Mouse (Mus musculus) liver, embryonic 11.5 days (tissue): ENCODE data around the gene Cyp2u1. TPM values are rescaled to one million over a fixed set of nuclear protein-coding genes. Genes with fewer than 3 reads are reported as not detected.
A peak's percentile ranks its signal among the peaks of the same experiment; 100 is the strongest.

Experiments
- ATAC-seq: fragments of 200-750 bp; cut with Nextera tagmentation; replicated peaks from 2 replicates; pipeline ENCODE4 v1.8.0; 2017; ENCODE audit warnings: moderate number of reproducible peaks, mild to moderate bottlenecking, moderate TSS enrichment, moderate library complexity; ENCODE audit not compliant: low FRiP score
- DNase-seq: peaks from one replicate; pipeline ENCODE4 v3.0.0-alpha.2; 2017; ENCODE audit warnings: low spot score
- H3K27ac ChIP-seq: fragments of 300-500 bp; sonication (generic); 2 replicates; pipeline ENCODE4 v1.5.1; 2014; ENCODE audit warnings: mild to moderate bottlenecking, low read depth, low read length, control low read depth
- H3K27me3 ChIP-seq: fragments of 300-500 bp; sonication (generic); replicated peaks from 2 replicates; pipeline ENCODE4 v1.6.1; 2014; ENCODE audit warnings: low read length, mixed read lengths; ENCODE audit not compliant: control insufficient read depth, insufficient read depth
- H3K36me3 ChIP-seq: fragments of 300-500 bp; sonication (generic); 2 replicates; pipeline ENCODE4 v1.6.1; 2014; ENCODE audit warnings: mild to moderate bottlenecking, low read length, moderate library complexity, mixed read lengths; ENCODE audit not compliant: control insufficient read depth, insufficient read depth
- H3K4me1 ChIP-seq: fragments of 300-500 bp; sonication (generic); replicated peaks from 2 replicates; pipeline ENCODE4 v1.6.1; 2014; ENCODE audit warnings: low read length, mixed read lengths; ENCODE audit not compliant: control insufficient read depth, insufficient read depth
- H3K4me2 ChIP-seq: fragments of 300-500 bp; sonication (generic); 2 replicates; pipeline ENCODE4 v1.6.1; 2014; ENCODE audit warnings: mild to moderate bottlenecking, control low read depth, moderate library complexity
- H3K4me3 ChIP-seq: fragments of 300-500 bp; sonication (generic); 2 replicates; pipeline ENCODE4 v1.5.1; 2014; ENCODE audit warnings: low read depth, low read length, control low read depth
- H3K9ac ChIP-seq: fragments of 300-500 bp; sonication (generic); 2 replicates; pipeline ENCODE4 v1.6.1; 2014; ENCODE audit warnings: low read depth, low read length, control low read depth
- H3K9me3 ChIP-seq: fragments of 300-500 bp; sonication (generic); 2 replicates; pipeline ENCODE4 v1.6.1; 2016; ENCODE audit warnings: low read length, inconsistent platforms, mixed read lengths; ENCODE audit not compliant: control insufficient read depth
- whole genome bisulfite sequencing: fragments of 180-500 bp; shearing (Covaris S2); extraction: QIAGEN DNeasy Blood & Tissue Kit; methylation state at CpG from one replicate; pipeline ENCODE4 v1.1.7; 2014; 5-methylcytosine and 5-hydroxymethylcytosine counted together
- polyA plus RNA-seq: library from polyadenylated mRNA; unstranded; fragments of >200 nt; fragmentation: Nextera tagmentation; extraction: Ambion mirVana; gene quantifications from 2 replicates; pipeline ENCODE4 v1.2.1, GENCODE M21; 2014

Gene Cyp2u1
- polyA plus RNA-seq: 0.69 and 0.83 TPM in 2 replicates

DNA sequence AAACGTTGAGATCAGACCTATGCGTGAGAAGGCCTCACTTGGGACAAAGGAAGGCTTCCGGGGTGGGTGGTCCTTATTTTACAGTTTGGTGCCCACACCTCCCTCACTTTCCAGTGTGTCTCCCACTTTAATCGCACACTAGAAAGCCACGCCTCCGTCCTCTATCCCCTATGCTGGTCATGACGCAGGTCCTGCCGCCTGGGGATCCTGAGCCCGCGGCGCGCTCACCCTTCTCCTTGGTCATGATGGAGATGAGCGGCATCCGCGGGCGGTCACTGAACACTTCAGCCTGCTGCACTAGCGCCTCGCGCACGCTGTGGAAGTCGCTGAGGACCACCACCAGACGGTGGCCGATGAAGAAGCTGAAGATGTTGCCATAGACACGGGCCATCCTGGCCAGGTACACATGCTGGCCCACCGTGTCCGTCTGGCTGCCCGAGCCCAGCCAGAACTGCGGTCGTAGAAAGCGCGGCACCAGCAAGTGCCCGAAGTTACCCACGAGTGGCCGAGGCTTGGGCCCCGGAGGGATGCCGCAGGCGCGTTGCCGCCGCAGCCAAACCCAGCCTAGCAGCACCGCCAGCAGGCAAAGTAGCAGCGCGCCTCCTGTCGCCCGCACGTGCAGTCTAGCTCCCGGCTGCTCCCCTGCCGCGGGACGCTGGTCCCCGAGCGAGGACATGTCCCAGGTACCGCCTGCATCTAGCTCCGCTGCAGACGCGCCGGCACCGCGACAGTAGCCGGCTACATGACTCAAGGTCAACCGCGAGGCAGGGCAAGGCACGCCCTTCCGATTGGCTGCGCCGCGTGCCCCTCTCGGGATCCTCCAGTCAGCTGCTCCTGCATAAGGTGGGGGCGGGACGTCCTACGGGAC, at the start of gene Cyp2u1:
Cyp2u1 (minus strand) TSS at position 776 of the 868 bp plus-strand sequence.
- no peaks in the 10 kb centered on the region for H3K36me3 ChIP-seq
- DNase-seq: peak; percentile 80
- peak within 1 kb of the TSS; percentile 91 for H3K4me2 ChIP-seq
- no peaks in the 10 kb centered on the region for H3K27me3 ChIP-seq
- ATAC-seq: peak; percentile 97
- no peak within 1 kb of the TSS for H3K27ac ChIP-seq
- 2% methylated on average over 69 of the region's 71 CpGs for WGBS
- H3K9me3 ChIP-seq: no peaks in the 10 kb centered on the region
- peak within 1 kb of the TSS; percentile 65 for H3K9ac ChIP-seq
- H3K4me3 ChIP-seq: peak within 1 kb of the TSS; percentile 73
- H3K4me1 ChIP-seq: no peaks in the 10 kb centered on the region; the same call in 1 of the 2 replicates

DNA sequence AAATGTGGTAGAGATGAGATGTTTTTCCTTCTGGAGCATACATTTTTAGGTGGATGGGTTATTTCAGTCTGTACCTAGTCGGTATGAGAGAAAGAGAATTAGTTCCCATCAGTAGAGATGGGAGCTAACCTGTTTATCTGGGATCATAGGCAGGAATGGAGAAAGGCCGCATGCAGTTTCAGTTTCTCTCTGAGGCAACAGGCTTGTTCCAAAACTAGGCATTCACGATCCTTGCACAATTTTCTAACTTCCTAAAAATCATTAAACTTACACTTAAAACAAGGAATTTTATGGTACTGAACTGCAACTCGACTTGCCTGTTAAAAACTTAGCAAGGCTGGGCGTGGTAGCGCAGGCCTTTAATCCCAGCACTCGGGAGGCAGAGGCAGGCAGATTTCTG, 47.5 kb upstream of the Cyp2u1 start:
- H3K36me3 ChIP-seq: no peaks in the 10 kb centered on the region
- H3K9ac ChIP-seq: no peak overlapping the region
- H3K4me1 ChIP-seq: no peaks in the 10 kb centered on the region
- no peaks in the 10 kb centered on the region for H3K9me3 ChIP-seq
- 79% methylated on average over 7 of the region's 7 CpGs for WGBS
- H3K27me3 ChIP-seq: no peaks in the 10 kb centered on the region
- H3K4me3 ChIP-seq: no peak overlapping the region
- no peak overlapping the region for H3K27ac ChIP-seq
- DNase-seq (no peak), ATAC-seq (no peak)
- H3K4me2 ChIP-seq: no peak overlapping the region

DNA sequence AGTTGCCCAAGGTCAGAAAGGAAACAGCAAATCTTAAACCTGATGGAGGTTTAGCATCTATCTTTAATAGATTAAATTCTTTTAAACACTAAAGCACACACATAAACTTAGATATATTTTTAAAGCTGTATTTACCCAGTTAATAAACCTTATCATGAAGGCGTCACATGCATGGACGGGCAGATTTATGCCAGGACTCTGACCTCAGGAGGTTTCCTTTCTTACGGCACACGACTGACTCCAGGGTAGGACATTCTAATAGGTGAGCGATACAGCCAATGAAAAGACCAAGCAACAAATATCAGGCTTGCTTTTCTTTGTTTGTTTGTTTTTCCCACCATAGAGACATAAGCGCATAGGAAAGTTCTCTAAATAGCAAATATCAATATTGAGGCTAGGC, 46.0 kb upstream of the Cyp2u1 start:
- Histone ChIP-seq H3K4me3 (no peak overlapping the region), H3K4me1 (no peaks in the 10 kb centered on the region), H3K4me2 (no peak overlapping the region), H3K9ac (no peak overlapping the region), H3K27ac (no peak overlapping the region), H3K9me3 (no peaks in the 10 kb centered on the region), H3K36me3 (no peaks in the 10 kb centered on the region), H3K27me3 (no peaks in the 10 kb centered on the region)
- WGBS: 80% methylated on average over 6 of the region's 6 CpGs
- DNase-seq (no peak), ATAC-seq (no peak)

DNA sequence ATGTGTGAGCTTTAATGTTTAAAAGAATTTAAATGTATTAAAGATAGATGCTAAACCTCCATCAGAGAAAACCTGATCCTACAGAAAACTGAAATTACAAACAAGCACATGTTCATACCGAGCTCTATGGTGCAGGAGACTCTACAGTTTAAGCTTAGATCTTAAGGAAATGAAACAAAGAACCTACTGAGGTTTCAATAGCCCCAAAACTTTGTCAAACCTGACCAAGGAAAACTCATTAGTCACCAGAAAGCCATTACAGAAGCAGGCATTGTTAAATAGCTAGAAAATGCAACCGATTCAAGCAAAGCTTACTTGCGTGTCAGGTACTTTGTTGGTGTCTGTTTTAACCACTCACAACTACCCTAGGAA, 45.5 kb upstream of the Cyp2u1 start:
- Histone ChIP-seq H3K9me3 (no peaks in the 10 kb centered on the region), H3K4me2 (no peak overlapping the region), H3K36me3 (no peaks in the 10 kb centered on the region), H3K27me3 (no peaks in the 10 kb centered on the region), H3K4me1 (no peaks in the 10 kb centered on the region), H3K4me3 (no peak overlapping the region), H3K9ac (no peak overlapping the region), H3K27ac (no peak overlapping the region)
- no peak for ATAC-seq
- WGBS: 80% methylated on average over 3 of the region's 3 CpGs
- no peak for DNase-seq

DNA sequence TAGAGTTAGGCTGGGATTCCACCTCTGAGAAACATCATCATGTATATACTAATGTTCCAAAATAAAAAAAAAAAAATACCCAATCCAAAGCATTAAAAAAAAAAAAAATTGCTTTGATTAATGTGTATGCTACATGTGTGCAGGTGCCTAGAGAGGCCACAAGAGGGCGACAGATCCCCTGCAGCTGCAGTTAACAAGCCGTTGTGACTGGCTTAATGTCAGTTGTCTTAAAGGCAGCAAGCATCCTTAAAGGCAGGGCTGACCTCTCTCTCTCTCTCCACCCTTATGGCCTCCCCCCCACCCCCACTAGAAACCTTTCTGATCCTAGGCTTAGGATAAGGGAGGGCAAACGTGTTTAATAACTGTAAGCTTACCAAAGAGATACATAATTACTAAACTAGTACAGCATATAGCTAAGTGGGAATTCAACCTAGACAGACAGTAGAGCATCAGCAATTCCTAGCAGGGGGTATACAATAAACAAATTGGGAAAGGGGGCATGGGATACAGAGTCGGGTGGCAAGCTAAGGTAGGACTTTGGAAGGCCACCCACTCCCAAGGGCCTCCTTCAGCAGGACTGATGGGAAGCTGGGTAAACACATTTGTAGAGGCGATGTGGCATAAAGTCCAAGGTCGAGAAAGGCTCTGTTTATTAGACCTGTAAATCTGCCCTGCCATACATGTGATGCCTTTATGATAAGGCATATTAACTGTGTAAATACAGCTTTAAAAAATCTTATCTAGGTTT, 45.0 kb upstream of the Cyp2u1 start:
- H3K36me3 ChIP-seq: no peaks in the 10 kb centered on the region
- H3K9me3 ChIP-seq: no peaks in the 10 kb centered on the region
- 54% methylated on average over 6 of the region's 6 CpGs for WGBS
- no peak overlapping the region for H3K4me2 ChIP-seq
- H3K27ac ChIP-seq: no peak overlapping the region
- H3K27me3 ChIP-seq: no peaks in the 10 kb centered on the region
- ATAC-seq (0 out of 2 replicates have a peak, but pooled peaks have one; percentile 18), DNase-seq (no peak)
- H3K4me1 ChIP-seq: no peaks in the 10 kb centered on the region
- no peak overlapping the region for H3K9ac ChIP-seq
- H3K4me3 ChIP-seq: no peak overlapping the region

DNA sequence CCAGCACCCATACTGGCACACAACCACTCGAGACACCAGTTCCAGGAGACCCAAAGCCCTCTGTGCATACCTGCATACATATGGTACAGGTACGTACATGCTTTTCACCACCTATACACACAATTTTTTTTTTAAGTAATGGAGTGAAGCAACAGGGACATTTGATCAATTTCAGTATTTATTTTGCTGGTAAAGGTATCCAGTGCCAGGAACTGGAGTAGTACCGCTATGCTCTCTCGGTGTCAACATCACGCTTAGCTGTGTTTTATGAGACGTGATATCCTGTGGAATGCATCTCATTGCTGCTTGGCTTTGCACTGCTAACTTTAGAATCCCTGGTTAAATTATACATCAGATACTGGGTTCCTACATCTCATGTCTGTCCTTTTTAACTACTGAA, 42.9 kb upstream of the Cyp2u1 start:
- no peak overlapping the region for H3K4me2 ChIP-seq
- WGBS: 87% methylated on average over 6 of the region's 6 CpGs
- no peak overlapping the region for H3K27ac ChIP-seq
- no peaks in the 10 kb centered on the region for H3K9me3 ChIP-seq
- no peak overlapping the region for H3K4me3 ChIP-seq
- H3K9ac ChIP-seq: no peak overlapping the region
- H3K27me3 ChIP-seq: no peaks in the 10 kb centered on the region
- no peaks in the 10 kb centered on the region for H3K4me1 ChIP-seq
- no peaks in the 10 kb centered on the region for H3K36me3 ChIP-seq
- ATAC-seq (no peak), DNase-seq (no peak)

DNA sequence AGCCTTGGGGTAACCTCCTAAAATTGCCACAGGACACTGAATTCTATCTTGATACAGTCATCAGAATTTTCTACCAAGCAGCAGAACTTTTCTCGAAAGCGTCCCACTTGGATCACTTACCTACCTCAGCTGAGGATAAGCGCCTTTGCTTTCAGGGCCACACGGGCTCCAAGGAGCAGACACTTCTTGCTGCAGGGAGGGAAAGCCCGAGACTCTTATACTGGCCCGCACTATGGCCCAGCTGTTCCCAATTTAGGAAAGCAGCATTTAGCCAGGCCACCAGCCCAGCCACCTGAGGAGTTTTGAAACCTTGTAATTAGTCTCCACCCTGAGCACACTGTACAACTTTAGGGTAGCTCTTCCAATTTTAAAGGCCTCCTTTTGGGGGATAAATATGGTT, 40.3 kb upstream of the Cyp2u1 start:
- Histone ChIP-seq H3K36me3 (no peaks in the 10 kb centered on the region), H3K4me1 (no peaks in the 10 kb centered on the region), H3K27me3 (no peaks in the 10 kb centered on the region), H3K9me3 (no peaks in the 10 kb centered on the region), H3K4me2 (no peak overlapping the region), H3K4me3 (no peak overlapping the region), H3K27ac (no peak overlapping the region), H3K9ac (no peak overlapping the region)
- no peak for DNase-seq
- ATAC-seq: no peak
- 81% methylated on average over 6 of the region's 6 CpGs for WGBS

DNA sequence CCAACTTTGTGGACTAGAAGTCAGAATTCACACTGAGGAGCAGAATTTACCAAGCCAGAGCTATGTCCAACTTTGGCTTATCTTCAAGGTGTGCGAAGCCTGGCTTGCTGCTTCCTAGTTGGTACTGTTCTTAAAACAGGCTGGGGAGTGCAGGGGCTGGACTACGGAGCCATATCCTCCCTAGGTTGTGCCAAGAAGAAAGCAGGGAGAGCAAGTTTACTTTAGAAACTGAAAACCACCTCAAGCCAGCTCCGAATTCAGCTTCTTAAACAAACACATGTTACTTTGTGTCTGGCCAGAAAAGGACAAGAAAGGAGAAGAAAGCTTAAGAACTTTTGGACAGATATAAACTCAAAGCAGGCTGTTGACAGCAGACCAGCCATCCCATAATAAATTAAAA, 37.9 kb upstream of the Cyp2u1 start:
- Histone ChIP-seq H3K4me3 (no peak overlapping the region), H3K36me3 (no peaks in the 10 kb centered on the region), H3K27ac (no peak overlapping the region), H3K27me3 (no peaks in the 10 kb centered on the region), H3K9me3 (no peaks in the 10 kb centered on the region), H3K4me2 (no peak overlapping the region), H3K4me1 (no peaks in the 10 kb centered on the region), H3K9ac (no peak overlapping the region)
- no peak for ATAC-seq
- no peak for DNase-seq
- 63% methylated on average over 3 of the region's 3 CpGs for WGBS
